Mouse (Mus musculus) E14TG2a.4 (cell line): ENCODE data around the gene Psmc2.

Source experiments
- H3K27me3 ChIP-seq: 2 replicates; pipeline ENCODE4 v1.6.1; 2014; ENCODE audit warnings: low read length, control low read depth; ENCODE audit not compliant: insufficient read depth
- H3K36me3 ChIP-seq: 2 replicates; pipeline ENCODE4 v1.6.1; 2014; ENCODE audit warnings: low read length, control low read depth; ENCODE audit not compliant: insufficient read depth
- H3K4me1 ChIP-seq: replicated peaks from 2 replicates; pipeline ENCODE4 v1.6.1; 2014; ENCODE audit warnings: low read depth, low read length, control low read depth
- H3K4me3 ChIP-seq: replicated peaks from 2 replicates; pipeline ENCODE4 v1.5.1; 2014; ENCODE audit warnings: mild to moderate bottlenecking, low read length
- H3K9me3 ChIP-seq: 2 replicates; pipeline ENCODE4 v1.6.1; 2014; ENCODE audit warnings: low read length, control low read depth
- CTCF ChIP-seq: conservative IDR thresholded peaks from 2 replicates; pipeline ENCODE4 v1.5.1; 2014; ENCODE audit warnings: low read length
- NANOG ChIP-seq: IDR thresholded peaks from 2 replicates; pipeline ENCODE4 v1.6.1; 2014; ENCODE audit warnings: borderline replicate concordance, low read length, mixed read lengths
- POU5F1 ChIP-seq: IDR thresholded peaks from 2 replicates; pipeline ENCODE4 v1.6.1; 2014; ENCODE audit warnings: low read length, borderline replicate concordance

The Psmc2 gene

DNA sequence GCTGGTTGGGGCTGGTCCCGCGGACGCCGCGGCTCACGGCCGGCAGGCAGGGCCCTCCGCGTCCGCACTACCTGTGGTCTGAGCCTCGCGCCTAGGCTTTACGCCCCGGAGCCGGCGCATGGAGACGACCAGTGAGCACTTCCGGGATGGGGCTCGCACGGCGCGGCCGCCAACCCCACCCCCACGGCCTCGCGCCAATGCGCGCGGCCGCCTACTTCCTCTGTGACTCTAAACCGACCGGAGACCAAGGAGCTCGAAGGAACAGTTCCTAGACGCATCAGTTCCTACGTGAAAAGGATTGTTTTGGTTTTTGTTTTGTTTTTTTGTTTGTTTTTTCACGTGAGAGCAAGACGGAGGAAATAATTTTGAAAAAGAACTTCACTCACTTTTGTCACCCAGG, at the start of gene Psmc2, which contains the start of gene Dnajc2:
Gene Psmc2, plus strand, starts transcription at position 231 of the 400 bp plus-strand sequence.
Gene Dnajc2, minus strand, starts transcription at position 199 of the 400 bp plus-strand sequence.
- TF ChIP-seq CTCF (no peak), POU5F1 (no peak), NANOG (no peak)
- Histone ChIP-seq H3K27me3 (no peaks in the 10 kb centered on the region), H3K4me1 (peaks cover 49% of the 10 kb centered on the region), H3K9me3 (no peaks in the 10 kb centered on the region), H3K4me3 (peak within 1 kb of the TSS; percentile 98), H3K36me3 (peaks cover 57% of the 10 kb centered on the region)

DNA sequence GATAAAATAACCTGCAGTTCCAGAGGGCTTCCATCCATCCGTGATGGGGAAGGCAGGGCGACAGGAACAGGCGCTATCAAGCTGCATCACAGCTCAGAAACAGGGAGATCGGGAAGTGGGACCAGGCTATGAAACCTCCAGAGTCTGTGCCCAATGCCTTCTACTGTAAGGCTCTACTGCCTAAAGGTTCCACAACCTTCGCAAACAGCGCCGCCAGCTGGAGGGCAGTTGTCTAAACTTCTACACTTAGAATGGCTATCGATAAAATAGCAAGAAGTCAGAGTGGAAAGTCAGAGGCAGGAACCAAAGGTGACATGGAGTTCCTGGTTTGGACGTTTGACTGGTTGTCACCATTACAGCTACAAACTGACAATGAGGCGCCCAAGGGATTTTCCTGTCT, 49.5 kb upstream of the Psmc2 start:
- H3K4me1 ChIP-seq: peaks cover 86% of the 10 kb centered on the region
- no peaks in the 10 kb centered on the region for H3K9me3 ChIP-seq
- H3K4me3 ChIP-seq: peak overlapping the region; percentile 14; the same call in 1 of the 2 replicates
- TF ChIP-seq NANOG (no peak), CTCF (peak; percentile 96)
- H3K36me3 ChIP-seq: peaks cover 20% of the 10 kb centered on the region
- no peaks in the 10 kb centered on the region for H3K27me3 ChIP-seq

DNA sequence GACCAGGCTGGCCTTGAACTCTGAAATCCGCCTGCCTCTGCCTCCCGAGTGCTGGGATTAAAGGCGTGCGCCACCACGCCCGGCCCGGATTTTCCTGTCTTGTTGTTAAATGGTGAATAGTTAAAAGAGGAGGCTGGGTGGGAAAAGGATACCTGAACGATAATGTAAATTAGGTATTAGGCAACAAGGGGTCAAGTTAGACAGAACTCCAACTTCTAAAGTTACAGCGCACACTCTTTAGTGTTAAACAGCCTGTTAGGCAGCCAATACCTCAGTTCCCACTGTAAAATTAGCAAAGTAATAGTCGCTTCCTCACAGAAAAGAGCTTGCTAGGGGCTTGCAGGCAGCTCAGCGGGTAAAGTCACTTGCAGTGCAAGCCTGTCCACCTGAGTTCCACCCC, 49.0 kb upstream of the Psmc2 start:
- Histone ChIP-seq H3K4me3 (peak overlapping the region; percentile 97; the same call in 1 of the 2 replicates), H3K9me3 (no peaks in the 10 kb centered on the region), H3K36me3 (peaks cover 22% of the 10 kb centered on the region), H3K27me3 (no peaks in the 10 kb centered on the region), H3K4me1 (peaks cover 87% of the 10 kb centered on the region)
- TF ChIP-seq NANOG (no peak), POU5F1 (no peak), CTCF (no peak)

DNA sequence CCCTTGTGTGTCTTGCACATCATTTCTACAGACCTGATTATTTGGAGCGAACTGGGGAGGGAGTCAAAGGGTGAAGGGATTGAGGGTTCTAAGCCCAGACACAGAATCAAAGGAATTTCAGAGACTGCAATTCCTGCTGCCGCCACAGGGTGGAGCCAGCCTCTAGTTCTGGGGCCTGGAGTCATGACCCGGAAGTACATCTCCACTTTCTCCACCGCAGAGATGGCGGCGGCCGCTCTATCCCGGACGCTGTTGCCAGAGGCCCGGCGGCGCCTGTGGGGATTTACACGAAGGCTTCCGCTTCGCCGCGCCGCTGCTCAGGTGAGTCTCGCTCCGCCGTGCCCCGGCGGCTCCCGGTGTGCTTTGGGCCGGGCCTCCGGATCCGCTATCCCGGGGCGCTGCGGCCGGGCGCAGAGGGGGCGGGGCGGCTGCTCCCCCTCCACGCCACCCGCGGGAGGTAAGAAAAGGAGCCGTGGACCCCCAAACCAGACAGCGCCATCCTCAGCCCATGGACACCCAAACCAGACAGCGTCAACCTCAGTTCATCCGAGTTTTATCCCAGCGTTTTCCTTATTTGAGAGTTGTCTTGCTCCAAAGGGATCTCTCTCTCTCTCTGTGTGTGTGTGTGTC, 48.0 kb upstream of the Psmc2 start, which contains the start of gene Pmpcb:
Gene Pmpcb, plus strand, starts transcription at position 186 of the 630 bp plus-strand sequence.
- Histone ChIP-seq H3K36me3 (peaks cover 32% of the 10 kb centered on the region), H3K27me3 (no peaks in the 10 kb centered on the region), H3K4me1 (peaks cover 78% of the 10 kb centered on the region), H3K9me3 (no peaks in the 10 kb centered on the region), H3K4me3 (peak within 1 kb of the TSS; percentile 97)
- TF ChIP-seq CTCF (peak; percentile 86), NANOG (no peak), POU5F1 (no peak)

DNA sequence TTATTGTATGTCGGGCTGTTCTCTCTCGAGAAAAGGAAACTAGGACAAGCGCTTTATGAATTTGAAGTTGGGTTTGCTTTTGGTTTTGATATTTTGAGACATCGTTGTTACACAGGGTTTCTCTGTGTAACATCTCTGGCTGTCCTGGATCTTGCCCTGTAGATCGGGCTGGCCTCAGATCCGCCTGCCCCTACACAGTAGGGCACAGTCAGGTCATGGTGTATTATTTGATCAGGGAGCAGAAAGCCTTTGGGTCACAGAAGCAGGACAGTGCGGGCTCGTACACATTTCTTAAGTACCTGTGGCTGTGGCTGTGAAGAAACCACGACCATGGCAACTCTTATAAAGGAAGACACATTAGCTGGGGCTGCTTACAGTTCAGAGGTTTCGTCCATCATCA, 47.5 kb upstream of the Psmc2 start:
- Histone ChIP-seq H3K27me3 (no peaks in the 10 kb centered on the region), H3K4me1 (peaks cover 73% of the 10 kb centered on the region), H3K4me3 (peak overlapping the region; percentile 97), H3K36me3 (peaks cover 38% of the 10 kb centered on the region), H3K9me3 (no peaks in the 10 kb centered on the region)
- no peak for TF ChIP-seq CTCF
- no peak for TF ChIP-seq POU5F1
- no peak for TF ChIP-seq NANOG

DNA sequence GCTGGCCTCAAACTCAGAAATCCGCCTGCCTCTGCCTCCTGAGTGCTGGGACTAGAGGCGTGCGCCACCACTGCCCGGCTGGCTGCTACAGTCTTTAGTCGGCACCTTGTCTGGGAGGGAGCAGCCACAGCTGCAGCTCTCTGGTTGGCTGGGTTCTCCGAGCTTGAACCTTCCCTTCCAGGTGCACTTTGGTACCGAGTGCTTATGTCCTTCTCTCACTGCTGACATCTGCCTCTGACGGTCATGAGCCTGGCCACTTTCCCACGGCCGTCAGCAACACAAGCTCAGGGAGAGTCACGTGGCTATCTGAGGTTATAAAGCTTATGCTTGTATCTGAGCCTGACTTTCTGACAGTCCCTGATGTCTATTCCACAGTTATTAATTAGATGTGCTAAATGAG, 46.0 kb upstream of the Psmc2 start:
- no peak overlapping the region for H3K4me3 ChIP-seq
- TF ChIP-seq NANOG: no peak
- TF ChIP-seq POU5F1: no peak
- no peak for TF ChIP-seq CTCF

DNA sequence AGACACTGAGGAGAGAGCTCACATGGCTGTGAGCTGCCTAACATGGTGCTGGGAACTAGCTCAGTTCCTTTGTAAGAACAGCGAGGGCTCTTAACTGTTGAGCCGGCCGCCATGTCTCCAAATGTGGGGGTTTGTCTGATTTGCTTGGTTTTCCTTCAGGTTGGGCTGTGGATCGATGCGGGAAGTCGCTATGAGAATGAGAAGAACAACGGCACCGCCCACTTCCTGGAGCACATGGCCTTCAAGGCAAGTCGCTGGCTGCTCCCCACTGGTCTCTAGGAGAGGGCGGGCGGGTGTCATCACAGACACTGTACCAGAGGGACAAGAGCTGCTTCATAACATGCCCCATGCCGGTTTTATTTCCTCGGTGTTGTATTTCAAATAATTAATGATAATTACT, 45.2 kb upstream of the Psmc2 start:
- Histone ChIP-seq H3K36me3 (peaks cover 60% of the 10 kb centered on the region), H3K9me3 (no peaks in the 10 kb centered on the region), H3K4me1 (peaks cover 51% of the 10 kb centered on the region), H3K27me3 (no peaks in the 10 kb centered on the region), H3K4me3 (no peak overlapping the region)
- TF ChIP-seq CTCF (no peak), NANOG (no peak), POU5F1 (no peak)

More for the DNA sequence above, 46.0 kb upstream of the Psmc2 start:
- Histone ChIP-seq H3K4me1 (peaks cover 58% of the 10 kb centered on the region), H3K27me3 (no peaks in the 10 kb centered on the region), H3K36me3 (peaks cover 53% of the 10 kb centered on the region), H3K9me3 (no peaks in the 10 kb centered on the region)

DNA sequence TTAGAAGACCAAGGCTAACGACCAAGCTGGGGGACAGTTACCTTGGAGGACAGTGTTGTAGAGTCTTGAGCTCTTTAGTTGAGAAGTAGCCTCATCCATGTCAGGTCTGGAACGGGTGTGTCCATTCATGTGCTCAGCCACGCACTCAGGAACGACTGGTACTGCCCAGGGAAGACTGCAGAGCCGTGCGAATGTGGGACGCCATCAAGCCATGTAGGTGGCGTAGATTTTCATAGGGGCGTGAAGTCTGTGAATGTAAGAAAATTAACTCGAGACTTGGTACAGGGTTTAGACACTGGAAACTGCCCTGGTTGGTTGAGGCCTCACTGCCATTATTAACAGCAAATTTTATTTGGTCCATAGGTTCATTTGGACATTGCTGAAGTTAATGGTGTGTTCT, 41.5 kb upstream of the Psmc2 start:
- H3K27me3 ChIP-seq: no peaks in the 10 kb centered on the region
- H3K4me1 ChIP-seq: peaks cover 20% of the 10 kb centered on the region
- H3K36me3 ChIP-seq: peaks cover 95% of the 10 kb centered on the region
- TF ChIP-seq CTCF (no peak), POU5F1 (no peak), NANOG (no peak)
- no peaks in the 10 kb centered on the region for H3K9me3 ChIP-seq
- no peak overlapping the region for H3K4me3 ChIP-seq

DNA sequence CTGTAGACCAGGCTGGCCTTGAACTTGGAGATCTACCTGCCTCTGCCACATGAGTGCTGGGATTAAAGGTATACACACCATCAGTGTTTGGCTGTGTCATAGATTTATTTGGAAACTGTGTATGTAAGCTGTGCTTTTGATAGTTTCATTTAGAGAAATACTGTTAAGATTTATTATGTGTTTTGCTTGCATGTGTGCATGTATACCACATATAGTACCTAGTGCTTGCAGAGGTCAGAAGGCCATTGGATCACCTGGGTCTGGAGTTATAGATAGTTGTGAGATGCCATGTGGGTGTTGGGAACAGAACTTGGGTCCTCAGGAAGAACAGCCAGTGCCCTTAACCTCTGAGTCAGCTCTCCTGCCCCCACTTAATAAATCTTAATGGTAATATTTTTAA, 40.4 kb upstream of the Psmc2 start:
- TF ChIP-seq NANOG (no peak), CTCF (no peak), POU5F1 (no peak)
- H3K9me3 ChIP-seq: no peaks in the 10 kb centered on the region
- peaks cover 96% of the 10 kb centered on the region for H3K36me3 ChIP-seq
- peaks cover 10% of the 10 kb centered on the region for H3K4me1 ChIP-seq
- no peak overlapping the region for H3K4me3 ChIP-seq
- H3K27me3 ChIP-seq: no peaks in the 10 kb centered on the region
